Mouse (Mus musculus): ENCODE results near the gene Hira.

DNA sequence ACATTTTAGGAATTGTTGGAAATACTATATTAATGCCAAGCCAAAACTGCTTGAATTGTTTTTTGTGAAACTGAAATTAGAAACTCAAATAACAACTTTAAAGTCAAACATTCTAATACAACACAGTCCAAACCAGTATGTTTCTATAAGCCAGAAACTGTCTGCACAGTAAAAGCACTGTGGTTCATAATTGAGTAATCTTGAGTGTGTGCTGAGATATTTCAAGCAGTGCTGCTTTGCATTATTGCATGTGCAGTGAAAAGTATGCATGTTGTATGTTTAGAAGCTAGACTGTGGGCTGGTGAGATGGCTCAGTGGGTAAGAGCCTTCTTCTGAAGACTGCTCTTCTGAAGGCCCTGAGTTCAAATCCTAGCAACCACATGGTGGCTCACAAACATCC, 7.2 kb downstream of the Hira start:
- TF ChIP-seq TAL1 (conservative IDR thresholded peaks at IDR 0.05; ENCODE audit: low read depth, low read length) = no peak
- TF ChIP-seq GATA1 (IDR thresholded peaks at IDR 0.05; ENCODE audit: borderline replicate concordance, low read length) = no peak
- no peak for TF ChIP-seq CTCF (IDR thresholded peaks at IDR 0.05; ENCODE audit: low read depth, low read length)
- no peak for TF ChIP-seq GATA2 (IDR thresholded peaks at IDR 0.05; ENCODE audit: borderline replicate concordance, low read depth, low read length)
- TF ChIP-seq POLR2AphosphoS5 (IDR thresholded peaks at IDR 0.05; ENCODE audit: insufficient replicate concordance, low read depth, low read length) = no peak
